Mouse (Mus musculus): ENCODE measurements around the gene Nup43. TPM values are rescaled to one million over a fixed set of nuclear protein-coding genes. Genes with fewer than 3 reads are reported as not detected.

Gene Nup43
- total and polyA plus RNA-seq, 3 experiments: 47.9 to 117 (median 73.5) TPM

- TF ChIP-seq MAZ (IDR thresholded peaks at IDR 0.05; ENCODE audit: low read depth, low read length) (peak; percentile 57; the same call in 1 of the 2 replicates), SIN3A (IDR thresholded peaks at IDR 0.05; ENCODE audit: low read length) (peak; percentile 43; the same call in 1 of the 2 replicates), RAD21 (IDR thresholded peaks at IDR 0.05; ENCODE audit: low read depth, low read length) (no peak), POLR2AphosphoS2 (IDR thresholded peaks at IDR 0.05; ENCODE audit: low read depth, low read length) (0 out of 2 replicates have a peak, but pooled peaks have one; percentile 70), NRF1 (IDR thresholded peaks at IDR 0.05; ENCODE audit: low read depth, low read length) (peak; percentile 51; the same call in 1 of the 2 replicates), MAFK (IDR thresholded peaks at IDR 0.05; ENCODE audit: insufficient replicate concordance, low read length) (no peak), MEF2A (IDR thresholded peaks at IDR 0.05; ENCODE audit: borderline replicate concordance, low read depth, low read length) (no peak; the same call in 1 of the 2 replicates), JUND (conservative IDR thresholded peaks at IDR 0.05; ENCODE audit: low read depth, low read length) (no peak)
These were observed 13.5 kb downstream of the Nup43 start, which contains the start of the genes Pcmt1 and Lats1 (continued) for GRCm38 (mm10) chr10:7680731-7681301.

- Histone ChIP-seq H3K9ac (ENCODE audit: insufficient read depth, low read depth) (peak overlapping the region; percentile 90), H3K4me2 (ENCODE audit: insufficient read depth, low read depth, poor library complexity, severe bottlenecking) (peak overlapping the region; percentile 11; the same call in 1 of the 2 replicates), H3K4me1 (ENCODE audit: control insufficient read depth in 1 of 2, insufficient read depth in 2 of 2) (peaks cover 9 to 43% of the 10 kb centered on the region in 2 experiments), H3K9me3 (replicated peaks; ENCODE audit: low read length) (peaks cover 3% of the 10 kb centered on the region), H3K27me3 (replicated peaks) (no peaks in the 10 kb centered on the region), H3K36me3 (replicated peaks in 1 of 2; ENCODE audit: control insufficient read depth in 1 of 2, insufficient read depth in 1 of 2, low read length in 1 of 2) (peaks cover 24 to 55% of the 10 kb centered on the region in 2 experiments), H3K4me3 (replicated peaks in 1 of 3; ENCODE audit: low read depth in 2 of 3, low read length in 2 of 3, poor library complexity in 1 of 3) (peak overlapping the region; percentile 80 to 99 (median 98)), H3K79me2 (replicated peaks; ENCODE audit: control insufficient read depth, extremely low read depth, insufficient read depth, poor library complexity, severe bottlenecking) (peaks cover 86% of the 10 kb centered on the region), H3K27ac (ENCODE audit: insufficient read depth, low read depth) (peak overlapping the region; percentile 22)
- DNase-seq (ENCODE audit: extremely low read depth): peak; percentile 63
- in situ Hi-C loops (cut with MboI; ENCODE audit: low pct_ligation_motif_present, low pct_unique_long_range_greater_than_20kb, low sequenced_read_pairs) (no loop called here), dilution Hi-C loops (cut with MboI; ENCODE audit: extremely low pct_ligation_motif_present, extremely low pct_unique_long_range_greater_than_20kb, low sequenced_read_pairs) (no loop called here)
- TF ChIP-seq PAX5 (IDR thresholded peaks at IDR 0.05; ENCODE audit: low read length) (no peak), UBTF (IDR thresholded peaks at IDR 0.05; ENCODE audit: low read depth, low read length) (no peak; the same call in 1 of the 2 replicates), IRF4 (IDR thresholded peaks at IDR 0.05; ENCODE audit: low read depth, low read length) (no peak), JUN (IDR thresholded peaks at IDR 0.05; ENCODE audit: insufficient read depth, low read depth, low read length) (no peak), GABPA (IDR thresholded peaks at IDR 0.05; ENCODE audit: insufficient replicate concordance, low read depth, low read length) (no peak), CHD1 (IDR thresholded peaks at IDR 0.05; ENCODE audit: low read depth, low read length) (no peak), RAD21 (IDR thresholded peaks at IDR 0.05; ENCODE audit: low read depth, low read length) (no peak), SIN3A (IDR thresholded peaks at IDR 0.05; ENCODE audit: low read length) (0 out of 2 replicates have a peak, but pooled peaks have one; percentile 49), ZKSCAN1 (IDR thresholded peaks at IDR 0.05; ENCODE audit: borderline replicate concordance, low read depth, low read length) (no peak), RCOR1 (conservative IDR thresholded peaks at IDR 0.05; ENCODE audit: low read depth, low read length) (no peak), CTCF (conservative IDR thresholded peaks at IDR 0.05 in 1 of 2, IDR thresholded peaks at IDR 0.05 in 1 of 2; ENCODE audit: low read depth in 2 of 2, low read length in 2 of 2) (peak in 1 of 2 experiments; percentile 19; a peak in 1 of 4 replicates), ZNF384 (IDR thresholded peaks at IDR 0.05; ENCODE audit: low read depth, low read length) (no peak)
These were observed 14.2 kb downstream of the Nup43 start for GRCm38 (mm10) chr10:7681343-7682025.
